Mouse (Mus musculus) stomach, postnatal 0 days (tissue): ENCODE measurements around the gene Actr6.

ENCODE experiments used
- CTCF ChIP-seq: IDR thresholded peaks from 2 replicates; pipeline ENCODE4 v1.5.1; 2016; ENCODE audit warnings: antibody characterized with exemption, low read depth, mild to moderate bottlenecking, moderate library complexity
- EP300 ChIP-seq: optimal IDR thresholded peaks from 2 replicates; pipeline ENCODE3; 2016; ENCODE audit warnings: antibody characterized with exemption

DNA sequence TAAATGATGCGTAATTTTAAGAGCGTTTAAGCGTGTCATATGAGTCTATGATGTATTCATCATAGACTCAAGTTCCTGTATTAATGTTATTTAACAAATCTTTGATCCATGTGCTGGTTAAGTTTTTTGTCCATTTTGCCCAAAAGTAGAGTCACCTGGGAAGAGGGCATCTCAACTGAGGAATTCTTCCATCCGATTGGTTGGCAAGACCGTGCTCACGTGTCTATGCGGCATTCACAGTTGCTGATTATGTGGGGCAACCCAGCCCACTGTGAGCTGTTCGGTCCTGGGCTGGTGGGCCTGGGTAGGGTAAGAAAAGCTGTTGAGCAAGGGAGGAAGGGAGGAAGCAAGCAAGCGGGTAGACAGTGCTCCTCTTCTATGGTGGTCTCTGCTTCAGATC is 6.3 kb upstream of the Actr6 start:
- TF ChIP-seq CTCF (no peak), EP300 (no peak)
